Mouse (Mus musculus) embryonic facial prominence, embryonic 15.5 days (tissue): Measurements from ENCODE around the gene Sgk2. TPM values are rescaled to one million over a fixed set of nuclear protein-coding genes. Genes with fewer than 3 reads are reported as not detected.
"Not testable (repeated sequence)": the region's sequence is repeated elsewhere in the genome, so short reads cannot be mapped to it uniquely, and the experiment has no call there.

Experiments used
- ATAC-seq: fragments of 200-750 bp; cut with Nextera tagmentation; 2 replicates; pipeline ENCODE4 v1.8.0; 2017; ENCODE audit warnings: low read depth, moderate TSS enrichment; ENCODE audit not compliant: insufficient number of reproducible peaks, low FRiP score, low TSS enrichment
- H3K27ac ChIP-seq: fragments of 300-500 bp; sonication (generic); replicated peaks from 2 replicates; pipeline ENCODE4 v1.5.1; 2015; ENCODE audit warnings: mild to moderate bottlenecking, inconsistent platforms
- H3K27me3 ChIP-seq: fragments of 300-500 bp; sonication (generic); 2 replicates; pipeline ENCODE4 v1.6.1; 2015; ENCODE audit warnings: inconsistent platforms
- H3K36me3 ChIP-seq: fragments of 300-500 bp; sonication (generic); 2 replicates; pipeline ENCODE4 v1.6.1; 2015; ENCODE audit warnings: mild to moderate bottlenecking, inconsistent platforms
- H3K4me1 ChIP-seq: fragments of 300-500 bp; sonication (generic); 2 replicates; pipeline ENCODE4 v1.6.1; 2015; ENCODE audit warnings: inconsistent platforms
- H3K4me2 ChIP-seq: fragments of 300-500 bp; sonication (generic); replicated peaks from 2 replicates; pipeline ENCODE4 v1.6.1; 2015; ENCODE audit warnings: mild to moderate bottlenecking, inconsistent platforms
- H3K4me3 ChIP-seq: fragments of 300-500 bp; sonication (generic); replicated peaks from 2 replicates; pipeline ENCODE4 v1.5.1; 2015; ENCODE audit warnings: mild to moderate bottlenecking, inconsistent platforms
- H3K9ac ChIP-seq: fragments of 300-500 bp; sonication (generic); 2 replicates; pipeline ENCODE4 v1.6.1; 2015; ENCODE audit warnings: inconsistent platforms
- H3K9me3 ChIP-seq: fragments of 300-500 bp; sonication (generic); replicated peaks from 2 replicates; pipeline ENCODE4 v1.6.1; 2016; ENCODE audit warnings: inconsistent platforms
- WGBS: fragments of 180-500 bp; shearing (Covaris S2); methylation state at CpG from one replicate; pipeline ENCODE4 v1.1.7; 2015; 5-methylcytosine and 5-hydroxymethylcytosine counted together
- polyA plus RNA-seq: library from polyadenylated mRNA; unstranded; fragments of >200 nt; fragmentation: Nextera tagmentation; extraction: Ambion mirVana; gene quantifications from 2 replicates; pipeline ENCODE4 v1.2.1, GENCODE M21; 2015

Gene Sgk2
- polyA plus RNA-seq, 1 experiment from 2014 or later, result not detected

DNA sequence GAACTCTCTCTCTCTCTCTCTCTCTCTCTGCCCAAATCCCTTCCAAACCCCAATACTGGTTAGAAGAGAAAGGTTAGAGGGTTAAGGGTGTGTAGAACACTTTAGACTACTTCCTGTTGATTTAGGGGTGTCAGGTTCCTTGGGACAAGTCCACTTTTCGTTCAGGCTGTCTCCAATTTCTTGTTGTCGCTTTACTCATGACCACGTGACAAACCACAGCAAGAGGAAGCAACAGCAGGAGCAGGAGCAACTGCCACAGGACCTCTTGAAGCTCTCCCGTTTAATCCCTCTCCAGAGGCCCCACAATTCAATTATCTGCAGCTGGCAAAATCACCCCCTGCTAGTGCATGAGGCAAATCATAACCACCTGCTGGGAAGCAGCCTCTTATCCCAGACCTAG, 45.5 kb downstream of the Sgk2 start:
- H3K4me1 ChIP-seq, result no peaks in the 10 kb centered on the region
- H3K27me3 ChIP-seq, result no peaks in the 10 kb centered on the region
- H3K9ac ChIP-seq, result no peak overlapping the region
- no peak overlapping the region for H3K4me2 ChIP-seq
- no peak for ATAC-seq
- no peaks in the 10 kb centered on the region for H3K9me3 ChIP-seq
- H3K36me3 ChIP-seq, result peaks cover 83% of the 10 kb centered on the region
- no peak overlapping the region for H3K4me3 ChIP-seq
- no peak overlapping the region for H3K27ac ChIP-seq
- WGBS, result 29% methylated on average over 4 of the region's 4 CpGs

DNA sequence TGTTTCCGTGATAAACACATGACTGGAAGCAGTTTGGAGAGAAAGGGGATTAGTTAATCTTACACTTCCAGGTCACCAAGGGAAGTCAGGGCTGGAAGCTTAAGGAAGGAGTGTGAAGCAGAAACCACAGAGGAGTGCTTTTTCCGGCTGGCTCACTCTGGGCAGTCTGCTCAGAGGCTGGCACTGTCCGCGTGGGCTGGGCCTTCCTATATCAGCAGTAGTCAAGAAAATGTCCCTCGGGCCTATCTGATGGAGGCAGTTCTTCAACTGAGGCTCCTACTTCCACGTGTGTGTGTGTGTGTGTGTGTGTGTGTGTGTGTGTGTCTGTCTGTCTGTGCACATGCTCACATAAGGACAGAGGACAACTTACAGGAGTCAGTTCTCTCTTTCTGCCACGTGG, 52.8 kb downstream of the Sgk2 start:
- H3K4me1 ChIP-seq, result no peaks in the 10 kb centered on the region
- H3K36me3 ChIP-seq, result peaks cover 86% of the 10 kb centered on the region
- WGBS, result 80% methylated on average over 7 of the region's 7 CpGs
- ATAC-seq, result no peak
- no peaks in the 10 kb centered on the region for H3K9me3 ChIP-seq
- H3K27ac ChIP-seq, result no peak overlapping the region
- no peak overlapping the region for H3K4me2 ChIP-seq
- no peak overlapping the region for H3K4me3 ChIP-seq
- no peaks in the 10 kb centered on the region for H3K27me3 ChIP-seq
- no peak overlapping the region for H3K9ac ChIP-seq

DNA sequence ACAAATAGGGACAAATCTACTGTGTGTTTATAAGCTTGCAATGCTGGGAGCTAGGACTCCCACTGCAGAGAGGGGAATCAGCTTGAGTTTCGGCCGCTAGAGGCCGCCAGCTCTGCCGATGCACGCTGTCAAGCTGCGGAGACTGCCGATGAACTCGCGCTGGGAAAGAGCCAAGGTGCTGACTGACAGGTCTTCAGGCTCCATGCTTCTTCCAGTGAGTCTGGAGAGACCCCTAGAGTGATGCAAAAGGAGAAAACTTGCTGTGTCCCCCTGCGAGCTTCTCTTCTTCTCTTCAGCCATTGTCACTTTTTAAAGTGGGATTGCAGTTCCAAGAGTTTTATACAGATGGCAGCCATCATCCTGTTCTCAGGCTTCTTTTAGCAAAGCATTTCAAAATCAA, 61.0 kb downstream of the Sgk2 start:
- Histone ChIP-seq H3K4me2 (peak overlapping the region; percentile 58), H3K9ac (no peak overlapping the region), H3K4me3 (peak overlapping the region; percentile 29), H3K4me1 (0 out of 2 replicates have a peak, but pooled peaks cover 5% of the 10 kb centered on the region), H3K27ac (no peak overlapping the region), H3K36me3 (peaks cover 38% of the 10 kb centered on the region), H3K27me3 (no peaks in the 10 kb centered on the region), H3K9me3 (no peaks in the 10 kb centered on the region)
- WGBS, result 3% methylated on average over 10 of the region's 10 CpGs
- ATAC-seq, result no peak

DNA sequence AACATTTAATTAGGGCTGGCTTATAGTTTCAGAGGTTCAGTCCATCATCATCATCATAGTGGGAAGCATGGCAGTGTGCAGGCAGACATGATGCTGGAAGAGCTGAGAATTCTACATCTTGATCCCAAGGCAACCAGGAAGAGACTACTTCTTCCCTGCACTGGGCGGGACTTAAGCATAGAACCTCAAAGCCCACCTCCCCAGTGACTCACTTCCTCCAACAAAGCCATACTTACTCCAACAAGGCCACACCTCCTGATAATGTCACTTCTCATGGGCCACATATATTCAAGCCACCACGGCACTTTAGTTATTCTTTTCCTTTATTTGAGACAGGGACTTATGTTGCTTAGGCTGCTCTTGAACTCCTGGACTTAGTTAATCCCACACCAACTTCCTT, 62.0 kb downstream of the Sgk2 start:
- H3K4me3 ChIP-seq, result no peak overlapping the region
- H3K4me1 ChIP-seq, result peaks cover 12% of the 10 kb centered on the region; the same call in 1 of the 2 replicates
- no peak overlapping the region for H3K9ac ChIP-seq
- 93% methylated on average over 2 of the region's 2 CpGs for WGBS
- H3K4me2 ChIP-seq, result no peak overlapping the region
- H3K9me3 ChIP-seq, result no peaks in the 10 kb centered on the region
- ATAC-seq, result no peak
- no peaks in the 10 kb centered on the region for H3K27me3 ChIP-seq
- peaks cover 30% of the 10 kb centered on the region for H3K36me3 ChIP-seq
- no peak overlapping the region for H3K27ac ChIP-seq

DNA sequence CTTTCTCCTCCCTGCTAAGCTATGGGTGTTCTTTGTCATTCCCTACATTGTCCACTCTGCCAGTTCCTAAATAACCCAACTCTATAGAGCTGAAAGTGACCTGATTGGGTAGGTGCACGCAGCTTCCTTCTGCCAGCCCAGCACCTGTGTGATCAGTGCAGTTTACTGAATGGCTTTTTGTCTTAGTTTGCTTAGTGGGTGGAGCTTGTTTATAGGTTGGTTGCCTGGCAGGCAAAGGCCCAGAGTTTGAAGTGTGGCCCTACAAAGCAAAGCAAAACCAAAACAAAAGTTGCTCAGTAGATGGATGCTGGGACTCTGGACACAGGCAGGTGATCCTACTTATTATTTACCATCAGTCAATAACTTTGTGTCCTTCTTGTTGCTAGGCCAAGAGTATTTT, 64.6 kb downstream of the Sgk2 start:
- no peak overlapping the region for H3K4me2 ChIP-seq
- H3K36me3 ChIP-seq, result peaks cover 9% of the 10 kb centered on the region
- H3K27ac ChIP-seq, result no peak overlapping the region
- no peaks in the 10 kb centered on the region for H3K9me3 ChIP-seq
- 76% methylated on average over 1 of the region's 1 CpGs for WGBS
- no peaks in the 10 kb centered on the region for H3K27me3 ChIP-seq
- H3K9ac ChIP-seq, result no peak overlapping the region
- H3K4me1 ChIP-seq, result peaks cover 23% of the 10 kb centered on the region
- H3K4me3 ChIP-seq, result no peak overlapping the region
- no peak for ATAC-seq

DNA sequence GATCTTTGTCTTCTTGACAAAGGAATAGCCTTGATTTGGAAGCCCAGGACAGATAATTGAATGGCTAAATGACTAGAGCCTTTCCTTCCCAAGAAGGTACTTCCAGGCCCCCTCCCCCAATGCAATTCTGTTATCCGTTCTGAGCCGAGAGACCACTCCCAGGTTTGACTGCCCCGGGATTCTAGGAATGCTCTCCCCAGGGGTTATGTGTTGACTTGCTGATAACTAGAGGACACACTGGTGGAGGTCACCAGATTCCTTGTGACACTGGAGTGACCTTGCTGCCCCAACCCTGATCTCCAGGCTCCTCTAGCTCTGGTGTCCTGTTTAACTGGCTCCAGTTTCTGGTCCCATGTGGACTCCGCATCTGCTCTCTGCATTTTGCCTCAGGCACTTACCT, 65.0 kb downstream of the Sgk2 start:
- H3K9ac ChIP-seq, result no peak overlapping the region
- no peak overlapping the region for H3K4me2 ChIP-seq
- no peaks in the 10 kb centered on the region for H3K9me3 ChIP-seq
- no peak overlapping the region for H3K27ac ChIP-seq
- 26% methylated on average over 4 of the region's 4 CpGs for WGBS
- H3K36me3 ChIP-seq, result peaks cover 5% of the 10 kb centered on the region
- H3K4me3 ChIP-seq, result no peak overlapping the region
- no peak for ATAC-seq
- no peaks in the 10 kb centered on the region for H3K27me3 ChIP-seq
- H3K4me1 ChIP-seq, result peaks cover 23% of the 10 kb centered on the region

DNA sequence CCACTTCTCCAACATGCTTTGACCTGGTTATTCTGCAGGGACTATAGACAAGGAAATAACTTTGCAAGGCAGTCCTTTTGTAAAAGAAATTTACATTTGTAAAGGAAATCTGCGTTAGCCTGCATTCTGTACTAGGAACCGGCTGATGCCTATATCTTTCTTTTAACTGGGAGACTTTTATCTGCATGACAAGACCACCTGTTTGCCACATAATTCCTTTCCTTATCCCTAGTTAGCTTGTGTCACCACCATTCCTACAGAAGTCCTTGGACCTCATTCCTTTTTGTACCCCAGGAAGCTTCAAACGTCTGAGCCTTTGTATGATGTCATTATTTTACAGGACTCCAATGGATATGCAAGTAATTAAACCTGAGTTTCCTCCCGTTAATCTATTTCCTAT, 65.7 kb downstream of the Sgk2 start:
- Histone ChIP-seq H3K4me3 (no peak overlapping the region), H3K9ac (no peak overlapping the region), H3K27ac (no peak overlapping the region), H3K4me2 (no peak overlapping the region), H3K4me1 (peaks cover 23% of the 10 kb centered on the region), H3K9me3 (no peaks in the 10 kb centered on the region), H3K27me3 (no peaks in the 10 kb centered on the region), H3K36me3 (no peaks in the 10 kb centered on the region)
- ATAC-seq, result no peak
- WGBS, result 72% methylated on average over 4 of the region's 4 CpGs

DNA sequence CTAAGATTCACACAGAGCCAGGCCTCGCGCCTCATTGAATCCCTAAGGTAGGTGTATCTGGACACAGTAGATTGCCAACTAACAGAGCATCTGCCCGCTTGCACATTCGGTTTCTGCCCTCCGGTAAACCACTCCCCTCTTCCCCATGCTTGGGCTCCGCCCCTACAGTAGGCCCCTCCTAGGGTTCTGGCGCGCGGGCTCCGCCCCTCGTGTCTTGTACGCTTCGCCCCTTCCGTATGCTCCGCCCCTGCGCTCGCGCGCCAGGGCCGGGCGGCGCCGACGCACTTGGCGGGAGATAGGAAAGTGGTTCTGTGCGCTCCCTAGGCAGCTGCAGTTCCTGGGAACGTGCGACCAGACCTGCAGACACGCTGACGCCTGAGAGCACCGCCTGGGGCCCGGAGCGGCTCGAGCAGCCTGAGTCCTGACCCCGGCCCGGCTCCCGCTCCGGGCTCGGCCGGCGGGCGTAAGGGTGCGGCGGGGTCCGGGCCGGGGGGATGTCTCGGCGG, 67.3 kb downstream of the Sgk2 start, which contains the start of gene Mybl2:
Gene Mybl2, plus strand, starts transcription at position 353 of the 506 bp plus-strand sequence.
- Histone ChIP-seq H3K9me3 (no peaks in the 10 kb centered on the region), H3K27ac (0 out of 2 replicates have a peak within 1 kb of the TSS, but pooled peaks have one; percentile 8), H3K9ac (peak within 1 kb of the TSS; percentile 37; the same call in 1 of the 2 replicates), H3K36me3 (no peaks in the 10 kb centered on the region), H3K4me3 (peak within 1 kb of the TSS; percentile 73), H3K4me2 (peak within 1 kb of the TSS; percentile 99), H3K27me3 (no peaks in the 10 kb centered on the region), H3K4me1 (peaks cover 18% of the 10 kb centered on the region)
- WGBS, result under 1% methylated on average over 48 of the region's 48 CpGs
- peak; percentile 100 for ATAC-seq

DNA sequence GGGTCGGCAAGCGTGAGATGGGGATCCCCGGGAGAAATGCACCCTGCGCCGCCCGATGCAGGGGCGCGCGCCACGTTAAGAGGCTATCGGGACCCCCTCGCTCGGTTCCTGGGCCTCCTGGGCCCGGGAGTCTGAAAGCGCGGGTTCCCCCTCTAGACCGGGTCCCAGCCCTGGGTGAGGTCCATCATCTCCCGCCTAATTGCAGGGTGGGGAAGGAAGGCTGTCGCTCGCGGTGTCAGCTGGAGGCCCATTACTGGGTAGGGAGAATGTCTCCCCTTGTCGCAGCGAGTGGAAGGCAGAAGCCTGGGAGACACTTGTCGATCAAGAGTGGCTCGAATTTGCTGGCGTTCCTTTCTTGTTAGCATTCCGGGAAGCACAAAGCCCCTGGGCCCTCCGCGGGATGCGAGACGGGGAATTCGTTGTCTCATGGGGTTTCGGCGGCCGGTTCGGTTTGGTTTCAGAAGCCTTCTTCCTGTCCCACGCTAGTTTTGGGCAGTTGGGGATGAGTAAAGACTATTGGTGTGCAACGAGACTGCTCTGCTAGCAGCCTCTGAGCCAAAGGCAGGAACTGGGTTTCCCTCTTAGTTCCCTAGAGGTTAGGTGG, 67.9 kb downstream of the Sgk2 start:
- H3K9me3 ChIP-seq, result no peaks in the 10 kb centered on the region
- H3K4me1 ChIP-seq, result peaks cover 18% of the 10 kb centered on the region
- no peak for ATAC-seq
- H3K4me3 ChIP-seq, result peak overlapping the region; percentile 73
- WGBS, result under 1% methylated on average over 38 of the region's 38 CpGs
- no peaks in the 10 kb centered on the region for H3K36me3 ChIP-seq
- peak overlapping the region; percentile 37; the same call in 1 of the 2 replicates for H3K9ac ChIP-seq
- no peak overlapping the region for H3K27ac ChIP-seq
- H3K27me3 ChIP-seq, result no peaks in the 10 kb centered on the region
- peak overlapping the region; percentile 99 for H3K4me2 ChIP-seq

DNA sequence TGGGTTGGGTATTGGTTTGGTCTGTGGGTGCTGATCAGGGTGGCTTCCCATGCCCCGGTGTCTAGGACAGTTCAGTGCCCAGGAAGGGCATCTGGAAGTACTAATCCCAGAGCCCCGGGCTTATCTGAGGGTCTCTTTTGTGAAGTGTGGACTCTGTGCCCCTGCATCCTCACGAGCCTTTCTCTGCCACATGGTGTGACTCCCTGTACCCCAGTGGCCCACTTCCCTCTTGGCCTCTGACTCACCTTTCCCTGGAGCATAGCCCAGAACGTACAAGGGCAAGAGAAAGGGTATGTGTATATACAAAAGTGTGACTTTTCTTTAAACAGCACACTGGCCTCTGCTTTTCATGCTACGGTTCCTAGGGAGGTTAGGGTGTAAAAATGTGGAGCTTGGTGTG, 68.6 kb downstream of the Sgk2 start:
- Histone ChIP-seq H3K9me3 (no peaks in the 10 kb centered on the region), H3K27me3 (no peaks in the 10 kb centered on the region), H3K9ac (no peak overlapping the region), H3K4me2 (peak overlapping the region; percentile 99), H3K36me3 (no peaks in the 10 kb centered on the region), H3K4me1 (peaks cover 18% of the 10 kb centered on the region), H3K27ac (no peak overlapping the region), H3K4me3 (peak overlapping the region; percentile 73)
- no peak for ATAC-seq
- WGBS, result 23% methylated on average over 5 of the region's 5 CpGs

DNA sequence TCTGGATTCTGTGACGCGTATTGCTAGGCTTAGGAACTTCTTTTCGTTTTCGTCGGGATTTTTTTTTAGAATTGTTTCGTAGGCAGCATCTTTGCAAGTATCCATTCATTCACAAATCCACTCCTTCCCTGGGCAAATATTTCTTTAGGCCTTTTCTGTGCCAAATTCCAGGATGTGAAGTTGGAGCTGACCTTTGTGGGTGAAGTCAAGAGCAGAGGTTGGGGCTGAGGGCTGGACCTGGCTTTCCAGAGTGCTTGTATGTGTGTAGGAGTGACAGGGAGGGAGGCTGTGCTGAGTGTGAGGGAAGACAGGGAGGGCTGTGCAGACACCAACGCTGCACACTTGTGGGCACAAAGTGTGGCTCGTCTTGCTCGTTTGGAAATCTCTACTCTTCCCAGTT, 69.5 kb downstream of the Sgk2 start:
- H3K4me3 ChIP-seq, result no peak overlapping the region
- ATAC-seq, result no peak
- WGBS, result 84% methylated on average over 9 of the region's 9 CpGs
- no peak overlapping the region for H3K4me2 ChIP-seq
- peaks cover 18% of the 10 kb centered on the region for H3K4me1 ChIP-seq
- H3K9me3 ChIP-seq, result no peaks in the 10 kb centered on the region
- no peak overlapping the region for H3K27ac ChIP-seq
- no peaks in the 10 kb centered on the region for H3K27me3 ChIP-seq
- H3K9ac ChIP-seq, result no peak overlapping the region
- H3K36me3 ChIP-seq, result no peaks in the 10 kb centered on the region

DNA sequence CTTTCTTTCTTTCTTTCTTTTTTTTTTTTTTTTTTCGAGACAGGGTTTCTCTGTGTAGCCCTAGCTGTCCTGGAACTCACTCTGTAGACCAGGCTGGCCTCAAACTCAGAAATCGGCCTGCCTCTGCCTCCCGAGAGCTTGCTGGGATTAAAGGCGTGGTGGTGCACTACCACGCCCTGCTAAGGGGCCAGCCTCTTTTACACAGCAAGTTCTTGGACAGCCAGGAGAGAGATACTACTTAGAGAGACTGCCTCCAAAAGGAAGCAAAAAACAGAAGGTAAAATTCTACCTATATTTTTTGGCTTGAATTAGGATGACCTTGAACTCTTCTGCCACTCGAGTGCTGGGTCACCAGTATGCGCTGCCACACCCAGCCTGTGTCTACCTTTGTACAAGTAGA, 71.9 kb downstream of the Sgk2 start:
- H3K9ac ChIP-seq, H3K4me3 ChIP-seq, H3K36me3 ChIP-seq, ATAC-seq, H3K9me3 ChIP-seq, H3K4me2 ChIP-seq, H3K27me3 ChIP-seq, H3K27ac ChIP-seq: not testable (repeated sequence)
- peaks cover 13% of the 10 kb centered on the region for H3K4me1 ChIP-seq
- WGBS, result 92% methylated on average over 7 of the region's 7 CpGs
